Mouse (Mus musculus) erythroid progenitor cell, adult 5-6 weeks (primary cell): ENCODE data around the gene Plcxd2. TPM values are rescaled to one million over a fixed set of nuclear protein-coding genes. Genes with fewer than 3 reads are reported as not detected.

ENCODE experiments used
- ATAC-seq: replicated peaks from 2 replicates; pipeline ENCODE4 v1.8.0; 2016; ENCODE audit warnings: moderate number of reproducible peaks, mild to moderate bottlenecking, moderate TSS enrichment, inconsistent platforms; ENCODE audit not compliant: poor library complexity, low FRiP score, severe bottlenecking
- total RNA-seq, 2 experiments: library from RNA; stranded (forward) in 1 of 2; stranded (reverse) in 1 of 2; fragments of 150-400 nt in 1 of 2; fragments of 186-747, 209-891 nt in 1 of 2; gene quantifications; 2 replicates each; pipeline versions ENCODE4 v1.2.3 to v1.2.4; 2015 to 2017; ENCODE audit warnings: low replicate concordance in 2 of 2

The Plcxd2 gene
- total RNA-seq, 2 experiments from 2014 or later: 0.42 to 0.83 TPM

DNA sequence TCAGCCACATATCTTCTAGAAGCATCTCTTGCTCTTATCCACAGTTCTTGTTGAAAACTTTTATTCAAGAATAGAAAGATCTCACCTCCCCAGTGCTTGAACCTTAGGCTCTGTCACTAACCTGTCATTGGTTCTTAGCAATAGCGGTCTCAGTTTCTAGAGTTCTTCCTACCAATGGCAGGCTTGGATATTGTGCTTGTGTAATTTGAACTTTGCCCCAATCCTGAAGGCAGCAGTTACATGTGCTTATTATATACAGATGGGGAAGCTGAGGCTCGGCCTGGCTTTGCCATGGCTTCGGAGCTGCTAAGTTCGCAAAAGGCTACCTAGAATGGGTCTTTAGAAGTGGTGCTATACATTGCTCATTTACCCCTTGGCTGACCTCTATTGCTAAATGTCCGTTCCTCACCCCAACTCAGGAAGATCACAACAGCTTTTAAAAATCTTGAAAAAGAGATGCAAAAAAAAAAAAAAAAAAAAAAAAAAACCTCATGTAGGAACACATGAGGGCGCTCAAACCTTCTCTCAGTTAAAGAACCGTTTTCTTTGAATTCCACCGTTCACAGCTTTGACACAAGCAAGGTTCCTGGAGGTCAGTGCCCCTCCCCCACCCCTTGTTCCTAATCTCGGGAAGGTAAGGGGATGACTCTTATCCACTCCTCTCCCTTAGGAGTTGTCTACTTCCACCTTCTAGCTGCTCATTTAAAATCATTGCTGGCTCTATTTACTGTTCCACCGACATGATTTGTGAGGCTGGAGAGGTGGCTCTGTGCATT, 18.9 kb downstream of the Plcxd2 start:
- no peak for ATAC-seq

DNA sequence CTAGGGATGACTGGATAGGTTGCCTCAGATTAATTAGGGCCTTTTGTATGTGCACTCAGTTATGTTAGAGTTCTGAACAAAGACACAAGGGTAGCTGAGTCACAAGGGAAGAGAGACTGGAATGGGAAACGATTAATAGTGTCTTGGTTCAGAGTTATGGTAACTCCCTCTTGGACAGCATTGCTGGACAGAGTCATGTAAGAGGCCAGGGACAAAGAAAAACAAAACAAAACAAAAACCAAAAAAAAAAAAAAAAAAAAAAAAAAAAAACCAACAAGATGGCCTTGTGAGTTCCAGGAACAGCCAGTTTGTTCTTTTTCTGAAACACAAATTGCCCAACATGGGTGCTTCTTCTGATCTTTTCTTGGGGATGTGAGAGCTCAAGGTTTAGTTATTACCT, 23.8 kb downstream of the Plcxd2 start:
- no peak for ATAC-seq

DNA sequence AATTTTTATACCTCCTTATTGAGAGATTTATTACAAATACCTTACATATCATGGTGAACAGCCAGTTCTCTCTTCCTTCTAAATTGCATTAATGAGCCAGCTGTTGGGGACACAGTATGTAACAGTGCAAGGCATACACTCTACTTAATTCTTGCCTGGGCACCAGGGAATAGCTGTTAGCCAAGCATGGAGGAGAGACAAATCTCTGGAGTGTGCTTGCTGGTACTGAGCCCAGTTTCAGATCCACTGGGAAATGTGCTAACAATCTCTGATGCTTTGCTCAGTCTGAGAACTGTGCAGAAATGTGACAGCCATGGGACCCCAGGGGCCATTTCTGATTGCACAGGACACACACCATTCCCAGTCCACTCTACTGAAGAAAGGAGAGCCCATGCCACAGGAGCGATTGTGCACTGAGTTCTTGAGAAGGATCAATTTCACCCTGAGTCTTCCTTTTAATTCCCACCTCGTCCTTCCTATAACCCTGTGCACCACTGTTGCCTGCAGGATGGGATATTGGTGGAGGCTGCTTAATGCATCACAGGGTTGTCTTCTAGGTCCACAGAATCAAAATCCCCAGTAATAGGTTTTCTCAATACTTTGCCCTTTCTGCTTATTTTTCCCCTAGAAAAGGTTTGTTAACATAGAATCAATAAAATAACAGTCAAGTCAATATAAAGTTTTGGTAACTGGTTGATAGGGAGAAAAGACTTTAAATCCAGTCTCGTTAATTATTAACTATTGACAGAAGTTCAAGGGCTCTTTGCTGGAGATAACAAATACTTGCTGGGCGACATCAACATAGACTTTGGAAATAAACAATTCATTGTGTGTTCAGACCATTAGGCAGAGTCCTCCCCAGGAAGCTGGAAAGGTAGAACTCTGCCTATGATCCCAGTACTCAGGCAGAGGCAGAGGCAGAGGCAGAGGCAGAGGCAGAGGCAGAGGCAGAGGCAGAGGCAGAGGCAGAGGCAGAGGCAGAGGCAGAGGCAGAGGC, 25.1 kb downstream of the Plcxd2 start:
- ATAC-seq: no peak

DNA sequence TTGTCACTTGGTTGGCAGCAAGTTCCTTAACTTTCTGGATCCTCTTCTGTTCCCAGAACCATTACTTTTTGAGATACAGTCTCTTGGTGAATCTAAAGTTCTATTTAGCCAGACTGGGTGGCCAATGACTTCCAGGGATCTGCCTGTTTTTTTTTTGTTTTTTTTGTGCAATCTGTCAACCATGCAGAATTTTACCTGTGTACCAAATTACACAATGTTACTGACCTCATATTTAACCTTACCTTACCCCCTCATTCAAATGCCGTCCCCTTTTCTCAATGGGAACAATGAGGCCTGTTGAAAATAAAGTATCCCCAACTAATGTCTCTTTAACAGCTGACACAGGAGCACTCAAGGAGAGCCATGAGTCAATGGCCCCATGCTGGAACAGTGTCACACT, 33.8 kb downstream of the Plcxd2 start:
- ATAC-seq: no peak

DNA sequence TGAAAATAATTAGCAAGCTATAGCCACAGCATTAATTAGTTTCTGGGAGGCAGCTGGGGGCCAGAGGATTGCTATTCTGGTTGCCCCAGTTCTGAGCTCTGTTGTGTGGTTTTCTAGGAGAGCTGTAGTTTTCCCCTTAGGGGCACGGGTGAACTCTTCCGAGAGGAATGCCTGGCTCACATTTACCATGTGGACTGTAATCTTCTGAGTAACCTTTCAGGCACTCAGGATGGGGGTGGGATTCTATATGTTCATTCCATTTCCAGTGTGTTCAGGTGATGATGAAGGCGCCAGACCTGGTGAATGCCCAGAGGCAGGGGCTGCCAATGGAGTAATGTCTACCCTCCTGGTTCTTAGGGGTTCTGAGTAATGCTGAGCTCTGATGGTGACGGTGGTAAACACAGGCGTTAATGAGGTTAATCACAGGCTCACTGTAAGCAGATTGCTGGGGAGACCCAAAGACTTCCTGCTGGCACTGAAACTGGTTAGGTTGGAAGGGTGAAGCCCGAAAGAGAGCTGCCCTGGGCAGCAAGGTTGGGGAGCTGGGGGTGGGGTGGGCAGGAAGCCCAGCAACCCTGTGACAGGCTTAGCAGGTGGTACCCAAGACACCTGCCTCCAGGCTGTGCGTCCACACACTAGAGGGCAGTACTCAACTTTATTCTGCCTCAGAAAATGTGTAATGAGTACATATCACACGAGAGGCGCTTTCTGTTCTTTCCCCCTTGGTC, 35.9 kb downstream of the Plcxd2 start:
- ATAC-seq: no peak

DNA sequence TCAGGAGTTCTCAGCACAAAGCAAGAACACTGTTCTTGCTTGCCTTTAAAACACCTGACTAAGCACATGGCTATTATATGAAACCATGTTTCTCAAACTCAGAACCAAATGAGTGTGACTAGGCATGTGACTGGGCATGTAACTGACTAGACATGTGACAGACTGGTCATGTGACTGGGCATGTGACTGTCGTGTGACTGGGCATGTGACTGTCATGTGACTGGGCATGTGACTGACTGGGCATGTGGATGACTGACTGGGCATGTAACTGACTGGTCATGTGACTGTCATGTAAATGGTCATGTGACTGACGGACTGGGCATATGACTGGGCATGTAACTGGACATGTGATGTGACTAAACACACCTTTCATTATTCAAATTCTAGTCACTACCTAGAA, 39.8 kb downstream of the Plcxd2 start:
- ATAC-seq: no peak

DNA sequence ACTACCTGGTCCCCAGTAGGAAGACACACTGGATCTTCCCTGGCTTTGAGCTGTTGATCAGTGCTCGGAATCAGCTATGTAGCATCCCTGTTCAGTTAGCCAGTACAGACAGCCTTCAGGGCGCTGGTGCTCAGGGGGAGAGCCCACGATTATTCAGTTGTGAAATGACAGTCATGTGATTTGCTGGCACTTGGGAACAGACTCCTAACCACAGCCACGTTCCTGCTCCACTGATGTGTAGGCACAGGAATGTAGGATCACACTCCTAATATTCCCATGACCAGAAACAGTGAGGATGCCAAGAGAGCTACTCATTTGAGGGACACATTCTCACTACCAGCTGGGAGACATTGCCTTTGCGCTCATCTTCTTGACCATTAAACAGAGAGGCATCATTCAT, 41.3 kb downstream of the Plcxd2 start:
- no peak for ATAC-seq

DNA sequence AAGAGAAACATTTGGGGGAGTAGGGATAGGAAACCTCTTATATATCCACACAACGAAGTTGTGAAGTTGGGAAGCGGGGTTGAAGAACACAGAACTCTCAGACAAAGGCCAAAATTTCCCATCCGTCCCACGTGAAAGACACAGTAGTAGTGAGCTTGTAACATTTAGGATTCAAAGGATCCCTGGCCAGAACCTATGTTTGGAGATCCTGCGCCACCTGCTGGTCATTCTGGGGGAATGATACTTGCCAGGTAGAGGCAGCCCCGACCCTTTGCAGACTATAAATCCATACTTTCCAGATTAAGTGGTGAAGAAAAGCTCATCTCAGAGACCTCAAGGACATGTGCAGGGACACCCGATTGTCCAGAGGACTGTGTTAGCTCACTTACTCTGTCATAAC, 42.5 kb downstream of the Plcxd2 start:
- no peak for ATAC-seq

DNA sequence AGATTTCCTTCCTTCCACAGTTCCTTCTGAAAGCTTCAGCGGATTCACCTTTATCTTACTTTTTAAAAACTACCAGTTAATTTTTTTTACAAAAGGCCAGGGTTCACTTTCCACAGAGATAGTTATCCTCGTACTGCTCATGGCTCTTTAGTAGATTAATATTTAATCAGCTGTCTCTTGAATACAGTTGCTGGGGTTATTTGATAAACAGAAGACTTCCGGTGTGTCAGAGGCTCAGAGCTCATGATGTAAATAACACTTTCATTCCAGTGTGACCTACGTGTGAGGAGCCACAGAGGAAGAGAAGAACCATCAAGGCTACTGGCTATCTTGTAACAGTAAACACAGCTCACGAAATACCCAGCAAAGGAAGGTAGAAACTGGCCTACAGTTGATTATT, 43.4 kb downstream of the Plcxd2 start:
- no peak for ATAC-seq

DNA sequence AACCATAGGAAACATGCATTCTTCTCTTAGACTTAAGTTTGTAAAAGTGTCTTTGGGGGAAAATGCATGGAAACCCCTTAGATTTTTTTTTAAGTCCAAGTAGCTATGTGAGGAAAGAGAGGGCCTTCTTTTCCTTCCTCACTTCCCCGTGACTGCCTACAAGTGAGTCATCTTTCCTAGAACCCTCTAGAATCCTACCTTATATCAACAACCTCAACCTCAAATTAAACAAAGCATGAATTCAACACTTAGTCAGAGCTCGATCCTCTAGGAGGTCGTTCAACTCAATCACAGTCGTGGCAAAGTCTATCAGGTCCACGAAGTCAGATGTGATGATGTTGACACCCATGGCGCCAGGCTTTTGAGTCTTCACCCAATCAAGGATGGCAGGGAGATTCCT, 45.2 kb downstream of the Plcxd2 start:
- no peak for ATAC-seq

DNA sequence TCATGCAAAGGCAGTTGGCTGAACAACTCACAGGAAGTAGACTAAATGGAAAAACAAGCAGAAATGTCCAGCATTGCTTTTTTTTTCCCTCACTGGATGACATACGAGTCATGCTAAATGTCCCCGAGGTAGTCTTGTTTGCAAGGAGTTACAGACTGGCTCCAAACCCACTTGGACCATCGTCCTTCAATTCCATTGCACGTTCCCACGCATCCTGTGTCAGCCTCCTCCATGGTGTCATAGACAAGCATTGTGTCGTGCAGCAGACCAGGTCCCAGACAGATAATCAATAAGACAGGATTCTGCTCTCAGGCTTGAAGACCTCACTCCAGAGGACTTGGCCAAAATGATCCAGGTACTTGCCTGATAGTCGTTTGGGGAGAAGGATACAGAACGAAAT, 46.2 kb downstream of the Plcxd2 start:
- no peak for ATAC-seq

DNA sequence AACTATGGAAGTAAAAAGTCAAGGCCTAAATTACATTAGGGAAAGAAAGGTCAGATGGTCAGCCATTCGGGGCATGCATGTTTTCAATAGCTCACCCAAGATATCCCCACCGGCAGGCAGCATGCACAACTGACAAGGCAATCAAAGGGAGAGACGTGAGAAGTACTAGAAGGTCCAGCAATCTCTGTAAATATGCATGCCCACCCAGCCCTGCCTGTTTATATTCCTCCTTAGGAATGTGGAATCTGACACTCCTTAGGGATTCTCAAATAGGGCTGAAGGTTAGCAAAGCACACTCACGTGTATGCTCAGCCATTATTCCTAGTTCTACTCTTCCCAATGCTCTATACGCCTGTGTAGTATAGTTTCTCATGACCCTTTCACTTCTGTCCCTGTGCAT, 46.9 kb downstream of the Plcxd2 start:
- ATAC-seq: no peak

DNA sequence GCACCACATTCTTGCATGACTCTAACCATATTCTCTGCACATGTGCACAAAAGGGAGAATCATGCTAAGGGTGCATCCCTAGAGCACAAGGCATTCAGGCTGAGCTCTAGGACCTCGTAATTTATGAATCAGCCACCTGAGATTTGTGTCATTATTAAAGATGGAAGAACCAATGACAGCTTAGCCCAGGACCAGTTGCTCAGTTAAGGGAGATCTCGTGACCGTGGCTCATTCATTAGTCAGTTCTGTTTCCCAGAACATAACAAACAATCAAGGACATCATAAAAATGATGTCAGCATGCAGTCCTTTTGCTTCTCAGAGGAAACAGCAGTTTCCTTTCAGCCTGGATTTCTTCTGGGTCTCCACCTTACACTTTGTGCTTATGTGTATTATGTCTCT, 49.0 kb downstream of the Plcxd2 start:
- ATAC-seq: no peak

DNA sequence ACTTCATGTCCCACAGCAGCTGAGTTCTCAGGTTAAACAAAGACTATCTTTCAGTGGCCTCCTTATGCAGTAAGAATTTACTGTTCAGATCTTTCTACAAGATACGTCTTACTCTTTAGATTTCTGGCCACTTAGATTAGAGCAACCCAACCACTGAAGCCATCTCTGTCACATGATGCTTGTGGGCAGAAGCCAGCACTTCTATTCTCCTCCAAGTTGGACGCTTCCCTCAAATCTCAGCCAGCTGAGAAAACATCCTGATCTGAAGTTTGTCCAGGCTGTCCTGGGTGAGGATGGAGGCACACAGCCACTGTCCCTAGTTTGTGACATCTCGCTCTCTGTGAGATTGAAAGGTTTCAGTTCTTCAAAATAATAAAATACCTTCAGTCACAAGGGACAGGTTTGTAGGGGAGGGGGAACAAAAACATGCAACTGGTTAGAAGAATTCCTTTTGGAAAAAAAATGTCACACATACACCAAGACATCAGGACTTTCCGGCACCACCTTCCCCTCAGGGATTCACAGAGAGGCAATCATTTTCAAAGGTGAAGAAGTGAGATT, 53.5 kb downstream of the Plcxd2 start:
- no peak for ATAC-seq

DNA sequence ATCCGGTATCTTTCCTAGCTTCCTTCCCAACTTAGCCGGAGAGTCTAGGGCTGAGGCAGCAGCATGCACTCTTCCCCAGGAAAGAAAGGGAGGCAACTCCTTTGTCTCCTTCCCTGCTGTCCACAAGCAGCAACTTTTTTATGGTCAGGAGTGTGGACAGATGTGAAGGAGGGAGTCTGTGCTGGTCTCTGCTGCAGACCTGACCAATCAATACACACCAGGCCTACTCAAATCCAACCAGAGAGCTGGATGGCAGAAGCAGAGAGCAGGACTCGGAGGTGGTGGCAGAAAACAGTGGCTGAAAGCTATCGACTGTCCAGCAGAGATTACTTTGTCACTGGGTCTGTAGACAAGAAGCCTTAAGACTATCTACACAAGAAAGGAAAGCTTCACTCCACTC, 56.6 kb downstream of the Plcxd2 start, which contains the start of gene Phldb2:
Gene Phldb2 (minus strand): TSS at position 205 of the 400 bp plus-strand sequence.
- ATAC-seq: no peak

DNA sequence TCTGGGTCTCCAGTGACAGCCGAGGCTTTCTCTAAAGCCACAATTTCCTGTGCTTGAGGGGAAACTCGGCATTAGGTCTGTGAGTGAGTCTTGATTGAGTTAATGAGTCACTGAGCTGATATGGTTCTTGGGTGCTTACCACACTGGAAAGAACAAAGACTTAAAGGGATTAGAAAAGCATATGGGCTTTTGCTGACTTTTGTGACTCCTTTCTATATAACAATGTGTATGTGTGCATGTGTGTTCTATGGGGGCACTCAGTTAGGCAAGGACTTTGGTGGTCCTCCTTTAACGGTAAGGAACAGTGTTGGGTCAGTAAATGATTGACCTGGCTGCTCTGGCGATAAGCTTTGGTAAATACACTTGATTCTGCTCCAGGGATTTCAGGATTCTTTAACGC, 57.5 kb downstream of the Plcxd2 start:
- no peak for ATAC-seq

DNA sequence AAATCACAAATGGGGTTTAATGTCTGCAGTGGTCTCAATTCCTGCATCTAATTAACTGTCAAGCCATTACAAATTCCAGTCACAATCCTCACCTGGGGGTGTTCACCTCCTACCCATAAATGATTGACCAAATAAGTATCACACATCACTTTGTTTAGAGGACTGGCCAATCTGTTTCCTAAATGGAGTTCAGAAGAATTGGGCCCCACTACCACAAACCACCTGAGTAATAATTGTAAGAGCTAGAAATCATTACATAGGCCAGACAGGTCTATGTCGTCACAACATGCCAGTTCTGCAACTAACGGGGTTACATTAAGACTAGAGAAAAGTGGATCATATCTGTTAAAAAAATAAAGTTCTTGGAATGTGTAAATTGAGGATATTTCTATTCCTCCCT, 58.0 kb downstream of the Plcxd2 start:
- no peak for ATAC-seq

DNA sequence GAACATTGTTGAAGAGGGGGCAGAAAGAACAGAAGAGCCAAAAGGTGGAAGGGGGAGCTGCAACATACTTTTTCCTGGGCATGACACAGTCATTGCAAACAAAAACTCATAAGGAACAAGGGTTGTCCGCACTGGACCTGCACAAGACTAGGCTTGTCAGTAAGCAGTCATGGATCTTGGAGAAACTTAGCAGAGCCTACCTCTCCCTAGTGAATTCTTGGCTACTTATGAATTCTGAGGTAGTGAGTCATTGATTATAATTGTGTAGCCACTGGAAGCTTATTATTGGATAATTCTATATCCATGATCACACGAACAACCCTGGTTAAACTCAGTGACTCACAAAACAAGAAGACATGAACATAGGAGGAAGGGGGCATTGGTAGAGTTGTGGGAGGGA, 63.7 kb downstream of the Plcxd2 start:
- no peak for ATAC-seq

DNA sequence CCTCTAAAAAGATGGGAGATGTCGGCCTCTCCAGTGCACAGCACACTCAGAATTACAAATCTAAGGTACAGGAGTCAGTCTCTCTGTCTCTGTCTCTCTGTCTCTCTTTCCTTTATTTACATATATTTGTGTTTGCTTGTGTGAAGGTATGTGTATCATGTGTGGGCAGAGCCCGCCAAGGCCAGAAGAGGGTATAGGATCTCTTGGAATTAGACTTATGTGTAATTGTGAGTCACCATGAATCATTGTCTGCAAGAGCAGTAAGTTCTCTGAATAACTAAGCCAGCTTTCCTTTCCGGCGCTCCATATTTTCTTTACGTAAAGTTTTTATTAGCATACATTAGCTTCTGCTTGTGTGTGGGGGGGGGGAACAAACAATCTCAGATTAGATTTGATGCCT, 64.4 kb downstream of the Plcxd2 start:
- ATAC-seq: no peak

DNA sequence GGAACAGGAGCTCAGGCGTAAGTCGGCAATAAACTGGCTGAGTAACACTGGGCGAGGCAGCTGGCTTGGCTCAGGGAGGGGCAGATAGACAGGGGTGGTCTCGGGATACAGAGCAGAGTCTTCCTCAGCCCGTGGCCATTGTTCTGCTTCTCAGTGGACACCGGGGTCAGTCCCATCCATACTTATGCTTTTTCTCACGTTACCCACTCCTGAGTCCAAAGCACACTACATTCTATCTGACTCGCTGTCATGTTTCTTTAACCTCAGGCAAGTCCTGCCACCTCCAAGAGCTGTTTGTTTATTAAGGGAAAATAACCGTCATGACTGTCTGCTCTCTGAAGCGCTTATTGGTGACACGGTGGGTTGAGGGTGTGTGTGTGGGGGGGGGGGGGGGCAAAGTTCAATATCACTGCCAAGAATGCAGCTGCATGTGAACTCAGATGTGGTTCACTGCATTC, 64.8 kb downstream of the Plcxd2 start:
- no peak for ATAC-seq
